Mouse (Mus musculus): Measurements from ENCODE around the gene Prickle2. TPM values are rescaled to one million over a fixed set of nuclear protein-coding genes. Genes with fewer than 3 reads are reported as not detected.

Prickle2 gene
- polyA plus RNA-seq, 1 experiment from 2014 or later, result 4.1 TPM

GRCm38 (mm10) chr6:92469456-92469855 is 236.5 kb downstream of the Prickle2 start:
- 81% methylated on average over 4 of the region's 4 CpGs for WGBS
- Histone ChIP-seq H3K36me3 (replicated peaks; ENCODE audit: control insufficient read depth, insufficient read depth, low read depth, low read length) (no peaks in the 10 kb centered on the region), H3K9me3 (replicated peaks; ENCODE audit: control insufficient read depth, low read length) (no peaks in the 10 kb centered on the region), H3K4me3 (ENCODE audit: low read depth, low read length) (no peak overlapping the region), H3K4me1 (ENCODE audit: control insufficient read depth, insufficient read depth, low read length) (no peaks in the 10 kb centered on the region), H3K27me3 (ENCODE audit: control insufficient read depth, insufficient read depth, low read length) (no peaks in the 10 kb centered on the region), H3K27ac (replicated peaks; ENCODE audit: low read depth, low read length) (no peak overlapping the region), H3K4me2 (ENCODE audit: low read depth, low read length) (no peak overlapping the region), H3K9ac (replicated peaks; ENCODE audit: low read length) (no peak overlapping the region)
- ATAC-seq (replicated peaks; ENCODE audit: insufficient number of reproducible peaks, low FRiP score, low TSS enrichment, low read depth) (no peak), DNase-seq (ENCODE audit: low spot score) (no peak)

DNA sequence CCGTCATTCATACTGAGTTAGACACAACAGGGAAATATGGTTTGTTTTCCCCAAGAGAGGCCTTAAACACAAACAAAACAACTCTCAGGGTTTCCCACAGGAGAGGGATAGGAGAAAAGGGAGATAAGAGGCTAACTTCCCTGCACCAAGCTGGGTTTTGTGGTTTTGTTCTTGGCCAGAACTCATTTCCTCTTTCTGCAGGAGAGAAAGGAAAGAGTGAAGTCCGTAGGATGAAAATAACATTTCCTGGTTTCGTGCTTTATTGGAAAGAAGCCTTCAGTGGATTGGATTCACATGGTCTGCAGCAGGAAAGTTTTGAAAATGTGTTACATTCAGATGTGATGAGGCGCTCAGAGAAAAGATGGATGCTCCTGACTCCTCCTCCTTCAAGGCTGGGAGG is 237.1 kb downstream of the Prickle2 start:
- Histone ChIP-seq H3K27me3 (ENCODE audit: control insufficient read depth, insufficient read depth, low read length) (no peaks in the 10 kb centered on the region), H3K4me3 (ENCODE audit: low read depth, low read length) (no peak overlapping the region), H3K9ac (replicated peaks; ENCODE audit: low read length) (no peak overlapping the region), H3K4me2 (ENCODE audit: low read depth, low read length) (no peak overlapping the region), H3K4me1 (ENCODE audit: control insufficient read depth, insufficient read depth, low read length) (no peaks in the 10 kb centered on the region), H3K27ac (replicated peaks; ENCODE audit: low read depth, low read length) (no peak overlapping the region), H3K36me3 (replicated peaks; ENCODE audit: control insufficient read depth, insufficient read depth, low read depth, low read length) (no peaks in the 10 kb centered on the region), H3K9me3 (replicated peaks; ENCODE audit: control insufficient read depth, low read length) (no peaks in the 10 kb centered on the region)
- ATAC-seq (replicated peaks; ENCODE audit: insufficient number of reproducible peaks, low FRiP score, low TSS enrichment, low read depth) (no peak), DNase-seq (ENCODE audit: low spot score) (no peak)
- 83% methylated on average over 4 of the region's 4 CpGs for WGBS

DNA sequence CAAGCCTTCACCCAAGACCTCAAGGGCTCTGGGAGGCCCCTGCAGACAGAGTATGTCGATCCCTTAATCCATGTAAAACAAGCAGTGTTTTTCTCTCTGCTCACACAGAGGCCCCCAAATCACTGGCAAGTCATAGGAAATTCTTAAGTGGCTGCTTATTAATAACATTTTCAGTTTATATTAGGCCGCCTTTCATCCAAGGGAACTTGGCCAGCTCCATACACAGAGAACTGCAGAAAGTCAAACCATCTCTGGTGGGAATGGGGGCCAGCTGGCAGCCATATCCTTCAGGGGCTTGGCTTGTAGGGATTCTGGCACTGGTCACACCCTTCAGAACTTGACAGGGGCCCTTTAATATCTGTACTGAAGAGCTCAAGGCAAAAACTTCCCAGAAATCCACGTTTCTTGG is 237.6 kb downstream of the Prickle2 start:
- no peak overlapping the region for H3K4me2 ChIP-seq (ENCODE audit: low read depth, low read length)
- no peaks in the 10 kb centered on the region for H3K27me3 ChIP-seq (ENCODE audit: control insufficient read depth, insufficient read depth, low read length)
- WGBS, result 57% methylated on average over 3 of the region's 3 CpGs
- DNase-seq (ENCODE audit: low spot score) (no peak), ATAC-seq (replicated peaks; ENCODE audit: insufficient number of reproducible peaks, low FRiP score, low TSS enrichment, low read depth) (no peak)
- H3K36me3 ChIP-seq (replicated peaks; ENCODE audit: control insufficient read depth, insufficient read depth, low read depth, low read length), result no peaks in the 10 kb centered on the region
- no peak overlapping the region for H3K9ac ChIP-seq (replicated peaks; ENCODE audit: low read length)
- H3K4me1 ChIP-seq (ENCODE audit: control insufficient read depth, insufficient read depth, low read length), result no peaks in the 10 kb centered on the region
- no peak overlapping the region for H3K27ac ChIP-seq (replicated peaks; ENCODE audit: low read depth, low read length)
- H3K4me3 ChIP-seq (ENCODE audit: low read depth, low read length), result no peak overlapping the region
- H3K9me3 ChIP-seq (replicated peaks; ENCODE audit: control insufficient read depth, low read length), result no peaks in the 10 kb centered on the region

- Histone ChIP-seq H3K9ac (replicated peaks; ENCODE audit: low read length) (no peak overlapping the region), H3K9me3 (replicated peaks; ENCODE audit: control insufficient read depth, low read length) (no peaks in the 10 kb centered on the region), H3K4me1 (ENCODE audit: control insufficient read depth, insufficient read depth, low read length) (no peaks in the 10 kb centered on the region), H3K36me3 (replicated peaks; ENCODE audit: control insufficient read depth, insufficient read depth, low read depth, low read length) (no peaks in the 10 kb centered on the region), H3K27me3 (ENCODE audit: control insufficient read depth, insufficient read depth, low read length) (no peaks in the 10 kb centered on the region), H3K4me3 (ENCODE audit: low read depth, low read length) (no peak overlapping the region), H3K27ac (replicated peaks; ENCODE audit: low read depth, low read length) (no peak overlapping the region), H3K4me2 (ENCODE audit: low read depth, low read length) (no peak overlapping the region)
- DNase-seq (ENCODE audit: low spot score), result no peak
- 65% methylated on average over 2 of the region's 2 CpGs for WGBS
- ATAC-seq (replicated peaks; ENCODE audit: insufficient number of reproducible peaks, low FRiP score, low TSS enrichment, low read depth), result no peak
Measured at GRCm38 (mm10) chr6:92467343-92467742, 238.6 kb downstream of the Prickle2 start.

DNA sequence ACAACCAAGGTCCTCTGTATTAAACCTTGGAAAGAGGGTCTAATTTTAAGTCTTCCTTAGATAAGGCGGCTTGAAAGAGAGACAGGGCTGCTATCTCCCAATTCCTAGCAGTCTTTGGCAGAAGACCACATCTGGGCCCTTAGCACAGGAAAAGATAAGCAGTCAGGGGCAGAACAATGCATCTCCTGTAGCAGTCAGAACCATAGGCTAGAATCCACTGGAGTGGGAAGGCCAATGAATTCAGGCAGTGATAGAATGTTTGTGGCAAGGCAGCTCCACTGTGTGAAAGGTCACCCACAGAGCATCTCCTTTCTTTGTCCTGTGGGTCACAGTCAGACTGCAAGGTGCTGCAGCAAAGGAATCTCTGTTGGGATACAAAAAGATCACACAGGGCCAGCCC is 240.3 kb downstream of the Prickle2 start:
- Histone ChIP-seq H3K4me2 (ENCODE audit: low read depth, low read length) (no peak overlapping the region), H3K9me3 (replicated peaks; ENCODE audit: control insufficient read depth, low read length) (no peaks in the 10 kb centered on the region), H3K4me3 (ENCODE audit: low read depth, low read length) (no peak overlapping the region), H3K27me3 (ENCODE audit: control insufficient read depth, insufficient read depth, low read length) (no peaks in the 10 kb centered on the region), H3K4me1 (ENCODE audit: control insufficient read depth, insufficient read depth, low read length) (no peaks in the 10 kb centered on the region), H3K9ac (replicated peaks; ENCODE audit: low read length) (no peak overlapping the region), H3K36me3 (replicated peaks; ENCODE audit: control insufficient read depth, insufficient read depth, low read depth, low read length) (no peaks in the 10 kb centered on the region), H3K27ac (replicated peaks; ENCODE audit: low read depth, low read length) (no peak overlapping the region)
- DNase-seq (ENCODE audit: low spot score) (no peak), ATAC-seq (replicated peaks; ENCODE audit: insufficient number of reproducible peaks, low FRiP score, low TSS enrichment, low read depth) (no peak)
- 62% methylated on average over 1 of the region's 1 CpGs for WGBS

DNA sequence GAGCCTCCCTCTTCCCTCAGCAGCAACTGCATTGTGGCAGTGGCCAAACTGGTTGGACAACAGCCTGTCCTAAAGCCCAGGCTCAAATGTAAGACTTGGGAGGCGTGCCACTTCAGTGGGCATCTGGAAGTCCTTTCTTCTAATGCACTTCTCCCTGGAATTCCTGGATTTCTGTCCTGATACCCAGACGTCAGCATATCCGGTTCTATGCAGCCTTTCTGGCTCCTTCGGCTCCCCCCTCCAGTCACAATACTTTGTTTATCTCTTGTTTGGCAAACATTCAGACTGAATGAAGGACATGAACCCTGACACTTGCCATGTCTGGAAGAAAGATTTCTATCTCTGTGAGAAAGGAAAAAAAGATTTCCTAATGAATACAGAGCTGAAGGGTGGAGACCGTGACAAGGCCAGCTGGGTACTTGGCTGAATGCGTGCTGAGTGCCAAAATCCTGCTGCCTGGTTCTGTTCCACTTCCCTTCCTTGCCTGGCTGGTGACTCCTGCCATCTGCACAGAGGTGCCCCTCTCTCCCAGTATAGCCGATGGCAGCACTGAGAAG is 241.1 kb downstream of the Prickle2 start:
- Histone ChIP-seq H3K9me3 (replicated peaks; ENCODE audit: control insufficient read depth, low read length) (no peaks in the 10 kb centered on the region), H3K27ac (replicated peaks; ENCODE audit: low read depth, low read length) (no peak overlapping the region), H3K36me3 (replicated peaks; ENCODE audit: control insufficient read depth, insufficient read depth, low read depth, low read length) (no peaks in the 10 kb centered on the region), H3K9ac (replicated peaks; ENCODE audit: low read length) (no peak overlapping the region), H3K27me3 (ENCODE audit: control insufficient read depth, insufficient read depth, low read length) (no peaks in the 10 kb centered on the region), H3K4me3 (ENCODE audit: low read depth, low read length) (no peak overlapping the region), H3K4me1 (ENCODE audit: control insufficient read depth, insufficient read depth, low read length) (no peaks in the 10 kb centered on the region), H3K4me2 (ENCODE audit: low read depth, low read length) (no peak overlapping the region)
- 54% methylated on average over 7 of the region's 7 CpGs for WGBS
- DNase-seq (ENCODE audit: low spot score), result no peak
- no peak for ATAC-seq (replicated peaks; ENCODE audit: insufficient number of reproducible peaks, low FRiP score, low TSS enrichment, low read depth)

DNA sequence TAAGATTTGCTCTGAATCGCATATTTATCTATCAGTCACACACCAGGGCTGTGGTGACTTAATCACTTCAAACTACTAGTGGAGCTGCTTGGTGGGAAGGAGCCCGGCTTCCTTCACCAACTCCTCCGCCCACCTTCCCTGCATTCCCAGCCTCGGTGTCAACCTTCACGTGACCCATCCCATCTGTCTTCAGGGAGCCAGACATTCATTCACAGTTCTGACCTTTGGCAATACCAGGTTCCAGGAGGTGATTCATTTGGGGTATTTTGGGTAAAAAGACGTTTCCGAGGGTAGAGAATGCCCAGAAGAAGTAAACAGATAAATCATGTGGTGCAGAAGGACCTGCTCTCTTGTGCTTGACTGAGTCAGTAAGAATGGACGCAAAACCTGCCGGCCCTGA is 242.2 kb downstream of the Prickle2 start:
- H3K27ac ChIP-seq (replicated peaks; ENCODE audit: low read depth, low read length), result no peak overlapping the region
- H3K27me3 ChIP-seq (ENCODE audit: control insufficient read depth, insufficient read depth, low read length), result no peaks in the 10 kb centered on the region
- H3K4me3 ChIP-seq (ENCODE audit: low read depth, low read length), result no peak overlapping the region
- no peak overlapping the region for H3K9ac ChIP-seq (replicated peaks; ENCODE audit: low read length)
- H3K36me3 ChIP-seq (replicated peaks; ENCODE audit: control insufficient read depth, insufficient read depth, low read depth, low read length), result no peaks in the 10 kb centered on the region
- WGBS, result 68% methylated on average over 9 of the region's 9 CpGs
- no peak overlapping the region for H3K4me2 ChIP-seq (ENCODE audit: low read depth, low read length)
- no peaks in the 10 kb centered on the region for H3K4me1 ChIP-seq (ENCODE audit: control insufficient read depth, insufficient read depth, low read length)
- no peaks in the 10 kb centered on the region for H3K9me3 ChIP-seq (replicated peaks; ENCODE audit: control insufficient read depth, low read length)
- ATAC-seq (replicated peaks; ENCODE audit: insufficient number of reproducible peaks, low FRiP score, low TSS enrichment, low read depth) (no peak), DNase-seq (ENCODE audit: low spot score) (no peak)

DNA sequence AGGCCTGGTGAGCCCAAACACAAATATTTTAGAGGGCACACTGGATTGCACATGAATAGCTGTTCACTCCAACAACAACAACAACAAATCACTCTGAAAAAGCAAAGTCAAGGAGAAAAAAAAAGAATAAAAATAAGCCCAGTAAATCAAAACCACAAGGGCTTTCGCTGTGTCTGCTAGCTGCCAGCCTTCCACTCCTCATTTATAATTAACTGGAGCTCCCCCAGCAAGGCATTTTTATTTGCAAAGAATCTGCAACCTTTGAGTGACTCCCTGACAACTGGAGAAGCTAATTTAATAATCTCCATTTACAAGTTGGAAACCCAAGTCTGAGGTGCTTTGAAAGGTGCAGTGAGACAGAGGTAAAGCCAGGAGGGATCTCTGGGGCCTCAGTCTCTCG is 245.2 kb downstream of the Prickle2 start:
- Histone ChIP-seq H3K9me3 (replicated peaks; ENCODE audit: control insufficient read depth, low read length) (no peaks in the 10 kb centered on the region), H3K4me3 (ENCODE audit: low read depth, low read length) (no peak overlapping the region), H3K27me3 (ENCODE audit: control insufficient read depth, insufficient read depth, low read length) (no peaks in the 10 kb centered on the region), H3K4me2 (ENCODE audit: low read depth, low read length) (no peak overlapping the region), H3K27ac (replicated peaks; ENCODE audit: low read depth, low read length) (no peak overlapping the region), H3K9ac (replicated peaks; ENCODE audit: low read length) (no peak overlapping the region), H3K4me1 (ENCODE audit: control insufficient read depth, insufficient read depth, low read length) (no peaks in the 10 kb centered on the region), H3K36me3 (replicated peaks; ENCODE audit: control insufficient read depth, insufficient read depth, low read depth, low read length) (no peaks in the 10 kb centered on the region)
- ATAC-seq (replicated peaks; ENCODE audit: insufficient number of reproducible peaks, low FRiP score, low TSS enrichment, low read depth) (no peak), DNase-seq (ENCODE audit: low spot score) (no peak)
- WGBS, result 66% methylated on average over 2 of the region's 2 CpGs
